Mouse (Mus musculus) left cerebral cortex, adult 2 months (tissue): ENCODE measurements around the gene Itpr3. TPM values are rescaled to one million over a fixed set of nuclear protein-coding genes. Genes with fewer than 3 reads are reported as not detected.

ENCODE experiments used
- DNase-seq, 2 experiments: peaks; one replicate each; pipeline ENCODE4 v3.0.0; 2021 to 2022; ENCODE audit warnings: low spot score in 2 of 2, mixed read lengths in 1 of 2; ENCODE audit errors: extremely low spot score in 1 of 2
- H3K27ac ChIP-seq: fragments of 200-600 bp; 2 replicates; pipeline ENCODE4 v1.8.1; 2022
- H3K4me3 ChIP-seq: fragments of 200-600 bp; 2 replicates; pipeline ENCODE4 v1.8.1; 2022
- CTCF ChIP-seq: fragments of 200-600 bp; IDR thresholded peaks from 2 replicates; pipeline ENCODE4 v1.8.1; 2022; ENCODE audit warnings: antibody characterized with exemption, mild to moderate bottlenecking, moderate library complexity
- intact Hi-C: fragments of 180-260 bp; cut with DNase I; formaldehyde crosslinking; loops from one replicate; pipeline ENCODE4 v1.15.1; 2025
- long read RNA-seq, 2 experiments: library from polyadenylated mRNA; stranded (forward); transcript quantifications; one replicate each; pipeline ENCODE4 v2.0.0; 2021; ENCODE audit warnings: borderline mapping rate in 2 of 2
- total RNA-seq, 2 experiments: library from RNA; stranded (reverse); gene quantifications; 2 replicates each; pipeline ENCODE4 v1.2.3; 2021

The Itpr3 gene
- 1 to 10 TPM; 2.2 to 3.3 TPM for total RNA-seq
- long read RNA-seq, experiment 1, partial matches to known transcripts: 2 of 2 reads
- long read RNA-seq, experiment 1, other reads (novel, unspliced or antisense): 0 of 2 reads
- long read RNA-seq, experiment 2, partial matches to known transcripts: 1 of 1 reads
- long read RNA-seq, experiment 2, other reads (novel, unspliced or antisense): 0 of 1 reads

- TF ChIP-seq CTCF: no peak
- Histone ChIP-seq H3K4me3 (peak within 1 kb of the TSS; percentile 48), H3K27ac (peak within 1 kb of the TSS; percentile 70)
- DNase-seq: peak; percentile 24 to 40
- intact Hi-C loops: no loop called here
Observed at GRCm38 (mm10) chr17:27056812-27057516, at the start of gene Itpr3. TSS of gene Itpr3 (plus strand) at chr17:27057304.

- H3K27ac ChIP-seq: no peak overlapping the region
- DNase-seq: no peak
- intact Hi-C loops: no loop called here
- TF ChIP-seq CTCF: no peak
- H3K4me3 ChIP-seq: no peak overlapping the region
Observed at GRCm38 (mm10) chr17:27008277-27008676, 48.8 kb upstream of the Itpr3 start.

- DNase-seq: no peak
- intact Hi-C loops: loop anchor here (5.0 kb wide), 1 partner anchor 64 kb away; no protein-coding TSS in a partner anchor
- peak overlapping the region; percentile 80 for H3K27ac ChIP-seq
Observed at GRCm38 (mm10) chr17:27011167-27011566, 45.9 kb upstream of the Itpr3 start.

GRCm38 (mm10) chr17:27011998-27012672 lies 45.0 kb upstream of the Itpr3 start:
- H3K4me3 ChIP-seq: no peak overlapping the region
- intact Hi-C loops: loop anchor here (5.0 kb wide), 1 partner anchor 65 kb away; no protein-coding TSS in a partner anchor
- no peak; the same call in none of the 2 replicates for TF ChIP-seq CTCF
- no peak for DNase-seq
- peak overlapping the region; percentile 80 for H3K27ac ChIP-seq

More at GRCm38 (mm10) chr17:27011167-27011566, 45.9 kb upstream of the Itpr3 start:
- no peak overlapping the region for H3K4me3 ChIP-seq
- no peak for TF ChIP-seq CTCF

- intact Hi-C loops: loop anchor here (5.0 kb wide), 1 partner anchor 66 kb away; no protein-coding TSS in a partner anchor
- no peak for TF ChIP-seq CTCF
- H3K4me3 ChIP-seq: no peak overlapping the region
- H3K27ac ChIP-seq: peak overlapping the region; percentile 42
- DNase-seq: peak in 1 of 2 experiments; percentile 46
Observed at GRCm38 (mm10) chr17:27012909-27013308, 44.2 kb upstream of the Itpr3 start.

- H3K27ac ChIP-seq: peak overlapping the region; percentile 96
- peak overlapping the region; percentile 50 for H3K4me3 ChIP-seq
- DNase-seq: peak; percentile 78 to 79
- TF ChIP-seq CTCF: no peak
- intact Hi-C loops: no loop called here
Observed at GRCm38 (mm10) chr17:27017564-27018499, 39.3 kb upstream of the Itpr3 start.

- peak overlapping the region; percentile 96 for H3K27ac ChIP-seq
- H3K4me3 ChIP-seq: peak overlapping the region; percentile 50
- no peak for TF ChIP-seq CTCF
- intact Hi-C loops: no loop called here
- DNase-seq: peak in 1 of 2 experiments; percentile 39
Observed at GRCm38 (mm10) chr17:27018555-27019196, 38.4 kb upstream of the Itpr3 start.

GRCm38 (mm10) chr17:27021076-27021475 lies 36.0 kb upstream of the Itpr3 start:
- no peak for TF ChIP-seq CTCF
- Histone ChIP-seq H3K27ac (no peak overlapping the region), H3K4me3 (no peak overlapping the region)
- intact Hi-C loops: loop anchor here (2.0 kb wide), 1 partner anchor 48 kb away; the partner anchor contains the start of gene Zbtb9
- no peak for DNase-seq

GRCm38 (mm10) chr17:27021736-27022135 lies 35.4 kb upstream of the Itpr3 start:
- intact Hi-C loops: loop anchor here (2.0 kb wide), 1 partner anchor 49 kb away; the partner anchor contains the start of gene Zbtb9
- Histone ChIP-seq H3K4me3 (no peak overlapping the region), H3K27ac (no peak overlapping the region)
- no peak for TF ChIP-seq CTCF
- DNase-seq: no peak

GRCm38 (mm10) chr17:27023342-27023741 lies 33.8 kb upstream of the Itpr3 start:
- no peak for DNase-seq
- intact Hi-C loops: no loop called here
- no peak overlapping the region for H3K27ac ChIP-seq
- H3K4me3 ChIP-seq: no peak overlapping the region
- TF ChIP-seq CTCF: no peak
